Mouse (Mus musculus): Measurements from ENCODE around the gene Cacnb4.
A peak's percentile ranks its signal among the peaks of the same experiment; 100 is the strongest.

The Cacnb4 gene

DNA sequence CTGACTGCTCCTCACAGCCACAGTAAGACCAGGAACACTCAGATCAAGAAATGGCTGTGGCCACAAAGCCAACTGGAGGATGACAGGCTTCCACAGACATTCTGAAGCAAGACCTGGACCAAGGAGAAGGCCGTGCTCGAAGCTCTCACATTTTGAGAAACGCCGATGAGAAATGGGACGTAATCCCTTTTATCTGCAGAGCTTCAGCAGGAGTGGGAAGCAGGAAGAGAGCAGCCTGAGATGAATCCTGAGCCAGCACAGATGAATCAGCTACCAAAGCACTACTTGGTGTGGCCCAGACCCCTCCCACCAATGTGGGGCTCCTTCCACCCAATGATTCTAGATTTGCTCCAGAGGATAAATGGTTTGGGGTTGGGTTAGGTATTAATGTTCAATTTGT is 113.4 kb downstream of the Cacnb4 start:
- DNase-seq, result no peak

DNA sequence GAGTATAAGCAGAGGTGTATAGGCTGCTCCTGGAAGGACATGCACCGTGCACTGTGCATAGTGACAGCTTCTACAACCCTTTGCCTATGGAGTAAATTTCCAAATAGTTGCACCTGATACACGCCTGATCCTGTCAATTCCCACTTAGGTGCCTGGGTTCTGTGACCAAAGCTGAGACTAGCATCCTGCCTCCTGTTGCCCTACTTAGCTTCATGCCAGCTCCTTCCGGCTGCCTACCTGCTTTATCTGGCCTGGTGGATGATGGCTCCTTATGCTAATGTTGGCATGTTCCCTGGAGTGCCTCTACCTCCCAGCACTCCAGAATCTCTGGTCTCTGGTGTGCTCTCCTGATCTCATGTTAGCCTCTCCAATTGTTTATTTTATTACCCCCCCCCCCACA is 114.3 kb downstream of the Cacnb4 start:
- no peak for DNase-seq

DNA sequence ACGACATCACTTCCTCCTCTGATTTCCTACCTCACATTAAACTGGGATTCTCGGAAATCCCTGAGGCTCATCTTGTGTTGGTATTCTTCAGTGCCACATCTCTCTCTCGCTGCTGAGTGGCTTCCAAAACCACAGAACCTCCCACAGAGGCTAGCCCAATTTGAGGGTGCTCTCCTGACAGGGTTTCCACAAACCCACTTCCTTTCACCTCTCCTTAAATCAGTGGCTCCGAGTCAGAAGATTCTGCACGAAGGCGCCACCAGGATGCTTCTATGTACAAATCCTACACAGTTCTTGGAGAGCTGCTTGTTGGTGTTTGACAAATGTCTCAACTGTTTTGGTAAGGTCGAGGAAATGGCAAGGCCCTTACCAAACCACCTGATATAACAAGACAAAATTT is 115.5 kb downstream of the Cacnb4 start:
- no peak for DNase-seq

DNA sequence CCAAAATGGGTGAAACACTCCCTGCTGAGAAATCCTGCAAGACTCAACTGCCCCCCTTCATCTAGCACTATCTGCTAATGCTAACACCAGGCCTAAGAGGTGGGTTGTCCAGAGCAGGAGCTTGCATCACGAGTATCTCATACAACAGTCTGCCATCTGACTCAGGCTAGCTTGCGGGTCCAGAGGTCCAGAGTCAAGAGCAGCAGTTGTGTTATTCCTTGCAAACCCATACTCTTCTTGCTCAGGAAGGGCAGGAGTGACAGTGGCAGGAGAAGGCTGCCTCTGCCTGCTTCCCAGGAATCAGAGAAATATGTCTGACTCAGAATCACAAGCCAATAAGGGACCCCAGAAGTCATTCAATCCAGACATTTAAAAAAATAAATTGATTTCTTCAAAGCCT is 116.4 kb downstream of the Cacnb4 start:
- DNase-seq, result no peak

DNA sequence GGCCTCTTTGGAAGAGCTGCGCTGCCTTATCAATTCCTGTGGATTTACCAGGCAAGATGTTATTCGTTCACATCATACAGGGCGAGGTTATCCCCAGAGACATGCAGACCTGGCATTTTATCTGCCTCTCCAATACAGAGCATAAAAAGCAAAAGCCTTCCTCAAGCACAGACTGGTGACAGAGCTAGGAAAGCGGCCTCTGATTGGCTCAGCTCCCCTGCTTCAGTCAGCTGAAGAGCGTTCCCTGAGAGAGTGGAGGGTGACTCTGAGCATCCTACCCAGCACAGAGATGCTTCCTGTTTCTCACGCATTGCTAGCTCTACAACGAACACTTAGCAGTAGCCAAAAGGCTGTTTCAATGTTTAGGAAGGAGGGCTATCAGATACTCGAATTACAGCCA is 118.2 kb downstream of the Cacnb4 start:
- DNase-seq, result peak; percentile 53

DNA sequence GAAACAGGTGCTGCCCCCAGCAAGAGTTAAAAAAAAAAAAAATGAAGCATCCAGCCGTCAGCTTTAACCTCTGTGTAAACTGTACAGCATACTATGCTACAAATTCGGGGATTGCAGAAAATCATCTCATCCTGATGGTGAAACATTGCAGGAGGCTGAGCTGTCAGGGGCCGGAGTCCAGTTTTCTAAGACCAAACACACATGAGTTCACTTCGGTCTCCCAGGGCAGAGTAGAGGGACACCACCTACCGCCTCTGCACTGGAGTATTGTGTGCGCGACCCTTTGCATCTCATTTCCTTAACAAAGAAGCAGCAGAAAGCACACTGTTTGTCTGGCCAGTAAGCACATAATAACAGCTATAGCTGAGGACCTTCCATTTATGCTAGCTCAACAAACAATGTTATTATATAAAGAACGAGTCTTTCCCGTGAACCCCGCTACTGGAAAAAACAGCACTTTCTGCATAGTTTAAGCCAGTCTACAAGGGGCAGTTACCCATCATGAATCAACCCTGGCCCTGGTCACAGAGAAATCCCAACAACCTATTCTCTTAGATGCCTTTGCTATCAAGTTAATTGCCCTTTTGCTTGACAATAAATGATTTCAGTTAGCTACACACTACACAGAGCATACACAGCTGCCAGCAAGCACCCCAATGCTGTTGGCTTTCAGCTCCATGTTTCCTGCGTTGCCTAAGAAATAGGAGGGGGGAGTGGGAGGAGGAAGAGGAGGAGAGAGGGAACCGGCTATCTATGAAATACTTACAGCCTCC is 118.9 kb downstream of the Cacnb4 start:
- DNase-seq, result no peak

DNA sequence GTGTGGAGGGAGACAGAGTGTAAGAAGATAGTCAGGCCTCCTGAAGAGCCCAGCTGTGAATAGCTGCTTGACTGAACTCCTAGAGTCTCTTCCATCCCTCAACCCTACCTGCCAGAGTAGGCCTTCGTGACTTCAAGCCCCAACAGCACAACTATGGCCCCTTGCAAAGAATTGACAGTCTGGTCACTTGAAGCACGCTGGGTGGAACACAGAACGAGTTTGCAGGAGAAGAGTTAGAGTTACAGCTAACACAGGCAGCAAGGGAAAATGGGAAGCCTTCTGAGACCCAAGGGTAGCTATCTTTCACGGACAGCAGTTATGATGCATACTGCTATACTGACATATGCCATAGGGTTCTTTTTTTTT is 119.7 kb downstream of the Cacnb4 start:
- DNase-seq, result no peak

DNA sequence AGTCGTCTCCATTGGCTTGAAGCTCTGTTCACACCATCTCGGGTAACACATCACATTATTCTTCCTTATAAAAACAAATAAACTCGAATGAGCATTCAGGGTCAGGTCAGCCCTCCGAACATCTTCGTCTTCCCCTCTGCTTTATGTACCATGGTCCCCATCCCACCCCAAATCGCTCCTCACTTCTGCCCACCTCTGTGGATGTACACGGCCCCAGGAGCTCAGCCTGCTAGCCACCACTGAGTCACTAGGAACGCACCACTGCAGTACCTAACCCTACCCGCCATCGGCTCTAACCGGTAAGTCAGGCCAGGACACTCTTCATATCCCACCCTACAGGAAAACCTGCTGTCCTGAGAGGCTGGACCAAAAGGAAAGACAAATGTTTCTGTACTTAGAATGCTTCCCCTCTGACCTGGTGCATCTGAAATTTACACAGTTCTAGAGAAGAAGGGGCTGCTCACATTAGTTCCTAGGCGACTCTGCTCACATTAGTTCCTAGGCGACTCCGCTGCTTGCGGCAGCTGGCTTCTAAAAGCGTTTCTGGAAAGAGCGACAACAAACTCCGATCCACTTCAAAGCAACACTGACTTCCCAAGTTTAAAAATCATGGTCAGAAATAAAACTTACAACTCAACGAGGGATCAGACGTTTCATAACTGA is 120.2 kb downstream of the Cacnb4 start:
- DNase-seq, result no peak

DNA sequence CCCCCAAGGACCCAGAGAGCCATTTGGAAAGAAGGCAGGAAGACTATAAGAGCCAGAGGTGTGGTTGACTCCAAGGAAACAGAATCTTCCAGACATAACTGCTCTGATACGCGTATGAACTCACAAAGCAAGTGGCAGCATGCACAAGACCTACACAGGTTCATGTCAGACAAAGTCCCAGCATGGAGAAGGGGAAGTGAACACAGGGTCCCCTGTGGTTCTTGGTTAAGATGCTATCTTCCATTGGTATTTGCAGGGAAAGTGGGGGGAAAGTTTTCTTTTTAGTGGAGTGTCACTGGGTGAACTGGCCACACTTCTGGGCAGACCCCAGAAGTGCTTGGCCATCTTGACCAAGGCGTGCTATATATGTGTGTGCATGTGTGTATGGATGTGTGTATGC is 128.2 kb downstream of the Cacnb4 start:
- no peak for DNase-seq

DNA sequence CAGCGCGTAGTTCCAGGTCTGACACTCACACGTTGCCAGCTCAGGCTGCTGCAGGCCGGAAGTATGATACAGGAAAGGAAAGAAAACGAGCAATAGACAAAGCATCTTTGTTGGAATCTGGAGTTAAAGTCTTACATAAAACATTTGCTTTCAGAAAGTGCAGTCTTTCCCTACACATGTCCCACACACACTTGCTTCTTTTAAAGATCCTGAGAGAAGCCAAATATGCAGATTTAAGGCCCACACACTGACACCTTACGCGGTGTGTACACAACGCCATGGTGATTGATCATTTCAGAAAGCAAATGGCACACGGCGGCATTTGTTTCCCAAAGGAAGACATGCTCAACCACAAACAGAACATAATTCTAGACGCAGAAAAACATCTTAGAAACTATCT is 129.3 kb downstream of the Cacnb4 start:
- no peak for DNase-seq

DNA sequence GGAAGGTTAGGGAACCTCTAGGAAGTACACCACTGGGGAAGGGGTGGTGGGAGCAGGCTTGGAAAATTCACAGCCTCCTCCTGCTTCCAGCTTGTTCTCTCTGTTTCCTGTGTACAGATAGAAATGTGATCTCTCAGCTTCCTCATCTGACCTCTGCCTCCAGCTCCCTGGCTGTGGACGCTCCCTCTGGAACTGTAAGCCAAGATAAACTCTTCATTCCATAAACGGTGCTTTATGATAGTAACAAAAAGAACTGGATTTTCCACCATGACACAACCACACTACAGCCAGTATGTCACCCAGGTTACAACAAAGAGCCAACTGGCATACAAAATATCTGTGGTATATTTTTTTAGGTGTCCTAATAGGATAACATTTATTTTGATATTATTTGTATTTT is 132.1 kb downstream of the Cacnb4 start:
- no peak for DNase-seq

DNA sequence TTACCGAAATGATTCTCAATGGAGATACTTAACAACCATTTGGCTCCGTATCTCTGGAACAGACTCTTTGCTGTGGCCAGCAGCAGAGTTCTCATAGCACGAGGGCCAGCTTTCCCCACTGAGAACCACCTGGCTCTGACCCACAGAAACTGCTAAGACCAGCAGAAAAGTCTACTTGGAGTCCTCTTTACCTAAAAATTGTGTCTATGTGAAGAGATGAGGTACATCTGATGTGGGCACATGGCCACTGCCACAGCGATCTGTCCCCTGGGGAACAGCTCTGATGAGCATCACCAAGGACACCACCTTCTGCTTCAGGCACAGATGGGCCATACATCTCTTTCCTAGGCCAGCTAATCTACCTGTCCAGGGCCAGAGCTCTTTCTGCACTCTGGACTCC is 135.6 kb downstream of the Cacnb4 start:
- no peak for DNase-seq

DNA sequence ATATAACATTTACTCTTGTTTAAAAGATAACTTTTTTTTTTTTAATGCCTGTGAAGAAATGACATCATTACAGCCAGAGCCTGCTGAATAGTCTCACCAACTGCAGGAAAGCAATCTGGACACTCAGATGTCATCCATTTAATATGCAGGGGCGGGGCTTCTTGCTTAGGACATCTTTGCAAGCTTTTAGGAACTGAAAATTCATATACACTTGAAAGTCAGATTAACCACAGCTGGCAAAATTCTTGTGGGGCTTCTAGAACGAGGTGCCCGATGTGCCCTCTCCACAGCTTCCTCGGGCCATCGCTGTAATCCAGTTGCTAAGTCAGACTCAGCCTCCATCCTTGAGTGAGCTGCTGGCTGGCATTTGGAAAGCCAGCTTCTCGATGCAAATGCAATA is 137.3 kb downstream of the Cacnb4 start:
- no peak for DNase-seq

DNA sequence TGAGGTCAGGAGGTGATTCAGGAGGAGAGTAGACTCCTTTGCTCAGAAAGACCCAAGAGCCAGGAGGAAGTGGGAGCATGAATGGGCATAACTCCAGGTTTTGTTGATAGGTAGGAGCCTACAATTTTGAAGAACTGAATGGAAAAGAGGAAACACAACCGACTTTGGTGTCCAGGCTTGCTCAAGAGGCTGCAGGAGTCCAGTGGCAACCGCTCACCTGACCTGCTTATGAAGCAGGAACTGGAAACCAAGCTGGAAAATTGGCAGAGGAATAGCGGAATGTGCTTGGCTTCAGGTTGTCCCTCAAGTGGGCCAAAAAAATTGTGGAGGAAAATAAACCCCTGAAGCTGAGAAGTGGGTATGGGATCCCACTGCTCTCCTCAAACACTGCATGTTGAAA is 139.0 kb downstream of the Cacnb4 start:
- DNase-seq, result no peak

DNA sequence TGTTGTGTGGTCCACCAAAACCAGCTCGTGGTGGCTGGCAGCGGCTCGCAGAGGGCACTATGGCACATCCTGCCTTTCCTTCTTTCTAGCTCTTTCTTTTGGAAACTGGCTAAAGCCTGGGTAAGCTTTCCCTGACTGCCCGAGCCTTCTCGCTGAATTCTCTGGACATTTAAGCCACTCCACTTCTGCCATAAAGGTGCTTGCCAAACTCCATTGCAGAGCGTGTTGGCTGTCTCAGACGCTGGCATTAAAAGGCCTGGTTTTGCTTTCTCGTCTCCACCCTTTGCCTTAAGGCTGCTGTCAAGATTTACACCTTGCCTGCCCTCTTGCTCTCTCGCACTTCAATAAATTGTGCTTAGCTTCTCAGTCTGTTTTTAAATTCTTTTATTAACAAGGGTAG is 139.5 kb downstream of the Cacnb4 start:
- no peak for DNase-seq

DNA sequence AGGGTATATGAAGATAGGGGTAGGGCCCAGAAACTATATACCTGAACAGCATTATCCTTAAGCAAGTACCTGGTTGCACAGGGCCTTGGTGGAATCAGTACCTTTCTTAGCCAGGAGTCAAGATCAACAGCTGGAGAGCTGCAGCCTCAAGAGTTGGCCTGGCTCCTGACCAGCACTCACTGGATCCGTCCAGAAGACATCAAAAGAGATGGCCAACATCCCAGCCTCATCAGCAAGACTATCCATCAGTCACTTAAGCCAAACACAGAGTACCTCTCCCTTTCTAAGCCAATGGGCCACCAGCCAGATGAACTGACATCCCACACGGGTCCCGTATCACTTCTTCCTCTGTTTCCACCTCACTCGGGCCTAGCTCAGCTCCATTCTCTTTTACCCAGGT is 140.1 kb downstream of the Cacnb4 start:
- no peak for DNase-seq

DNA sequence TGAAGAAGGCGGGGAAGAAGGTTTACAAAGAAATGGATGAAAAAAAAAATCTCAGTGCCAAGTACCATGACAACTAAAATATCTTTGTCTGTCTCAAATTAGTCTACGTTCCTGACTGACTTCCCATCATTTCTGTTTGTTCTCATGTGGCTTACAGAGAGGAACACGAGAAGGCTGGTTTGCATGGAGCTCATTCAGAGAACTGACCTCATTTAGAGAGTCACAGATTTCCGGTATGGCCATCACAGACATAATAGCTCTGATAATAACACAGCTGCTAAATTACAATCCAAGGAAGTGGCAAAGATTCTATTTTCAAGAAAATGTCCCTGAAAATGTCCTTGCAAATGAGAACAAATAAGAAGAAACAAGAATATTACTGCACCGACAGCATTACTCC is 142.9 kb downstream of the Cacnb4 start:
- DNase-seq, result no peak

DNA sequence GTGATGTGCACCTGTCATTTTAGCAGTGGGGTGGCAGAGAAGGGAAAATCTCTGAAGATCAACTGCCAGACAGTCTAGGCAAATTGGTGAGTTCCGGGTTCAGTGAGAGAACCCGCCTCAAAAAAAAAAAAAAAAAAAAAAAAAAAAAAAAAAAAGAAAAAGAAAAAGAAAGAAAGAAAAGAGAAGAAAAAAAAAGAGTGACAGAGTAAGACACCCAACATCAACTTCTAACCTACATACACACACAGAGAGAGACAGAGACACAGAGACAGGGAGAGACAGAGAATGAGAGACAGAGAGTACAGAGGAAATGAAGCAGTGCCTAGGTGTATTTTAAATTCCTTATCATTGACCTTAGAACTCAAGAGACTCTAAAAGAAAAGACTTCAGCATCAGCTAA is 146.1 kb downstream of the Cacnb4 start:
- no peak for DNase-seq

DNA sequence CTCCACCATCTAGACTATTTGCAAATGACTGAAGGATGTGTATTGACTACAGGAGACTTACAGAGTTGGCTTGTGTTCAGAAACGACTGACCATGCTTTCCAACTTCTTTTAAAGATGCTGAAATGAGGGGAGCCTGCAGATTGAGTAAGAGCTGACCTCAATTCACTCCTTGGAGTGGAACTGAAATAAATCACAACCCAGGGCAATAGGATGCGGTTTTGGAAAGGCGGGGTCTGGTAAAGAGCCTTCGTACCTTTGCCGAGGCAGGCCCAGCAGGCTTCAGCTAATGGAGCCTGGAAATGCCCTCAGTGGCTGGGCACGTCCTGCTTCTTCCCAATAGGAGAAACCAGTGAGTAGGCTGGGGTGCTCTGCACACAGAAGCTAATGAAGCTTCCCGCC is 147.4 kb downstream of the Cacnb4 start:
- DNase-seq, result no peak

DNA sequence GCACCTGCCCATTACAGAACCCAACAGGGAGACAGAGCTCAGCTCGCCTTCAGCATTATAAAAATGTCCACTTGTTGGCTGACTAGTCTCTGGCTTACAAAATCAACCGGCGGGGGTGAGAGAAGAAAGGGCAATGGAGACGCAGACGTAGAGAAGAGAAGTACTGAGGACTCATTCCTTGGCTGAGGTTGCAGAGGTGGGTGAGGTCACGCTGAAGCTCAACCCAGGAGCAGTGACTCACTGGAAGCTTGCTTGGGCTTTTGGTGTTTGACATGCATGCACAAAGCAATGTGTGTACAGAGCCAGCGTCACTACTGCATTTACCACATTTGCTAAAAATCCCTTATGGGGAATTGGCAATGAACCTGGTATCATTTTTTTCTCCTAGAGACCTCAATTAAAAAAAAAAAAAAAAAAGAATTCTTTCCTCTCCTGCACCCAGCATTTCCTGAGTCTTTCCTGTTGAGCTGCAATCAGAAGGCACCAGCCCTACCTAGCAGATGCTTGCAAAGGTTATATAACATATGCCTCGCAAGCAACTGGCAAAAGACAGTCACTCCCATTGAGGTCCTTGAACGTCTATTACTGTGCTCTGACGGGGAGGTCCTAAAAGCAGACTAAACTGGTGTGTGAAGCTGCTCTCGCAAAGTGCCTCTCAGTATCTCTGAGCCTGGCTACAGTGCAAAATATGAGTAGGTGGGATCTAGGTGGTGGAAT is 150.6 kb downstream of the Cacnb4 start:
- DNase-seq, result no peak

DNA sequence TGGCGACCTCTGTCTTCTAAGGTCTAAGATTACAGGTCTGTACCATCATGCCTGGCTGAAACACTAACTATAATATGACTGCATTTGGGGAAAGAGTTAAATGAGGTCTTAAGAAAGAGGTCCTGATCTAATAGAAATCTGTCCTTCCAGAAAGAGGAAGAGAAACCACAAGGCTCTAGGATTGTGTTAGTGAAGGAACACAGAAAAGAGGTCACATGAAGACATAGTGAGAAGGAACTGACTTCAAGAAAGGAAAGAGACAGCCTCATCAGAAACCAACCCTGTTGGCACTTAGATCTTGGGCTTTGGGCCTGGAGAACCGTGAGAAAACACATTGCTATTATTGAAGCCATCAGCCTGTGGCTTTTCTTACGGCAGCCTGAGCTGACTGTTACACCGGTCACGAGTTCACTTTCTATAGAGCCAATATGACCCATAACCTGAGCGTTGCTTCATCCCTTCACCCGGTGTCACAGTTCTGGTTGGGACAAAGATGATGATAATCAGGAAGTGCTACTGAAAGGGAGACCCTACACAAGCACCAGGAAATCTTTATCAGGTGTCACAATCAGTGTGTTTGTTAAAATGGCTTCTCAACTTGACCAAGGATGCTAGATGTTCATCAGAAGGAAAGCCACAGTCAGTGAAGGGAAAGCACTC is 153.4 kb downstream of the Cacnb4 start:
- DNase-seq, result no peak

DNA sequence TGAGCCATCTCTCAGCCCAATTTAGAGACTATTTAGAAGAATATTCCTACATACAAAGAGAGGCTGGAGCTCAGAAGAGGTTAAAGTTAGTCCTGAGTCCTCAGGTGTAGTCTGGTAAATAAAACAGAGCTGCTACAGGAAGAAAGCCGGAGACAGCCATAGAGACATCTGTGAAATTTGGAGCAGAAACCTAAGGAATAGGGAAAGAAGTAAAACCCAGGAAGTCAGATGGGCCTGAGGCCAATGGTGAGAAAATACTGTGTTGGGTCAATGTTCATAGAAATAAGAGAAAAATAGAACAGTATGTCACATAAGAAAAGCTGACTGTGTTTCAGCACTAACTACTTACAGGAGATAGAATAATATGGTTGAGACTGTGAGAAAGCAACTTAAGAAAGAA is 155.6 kb downstream of the Cacnb4 start:
- no peak for DNase-seq

DNA sequence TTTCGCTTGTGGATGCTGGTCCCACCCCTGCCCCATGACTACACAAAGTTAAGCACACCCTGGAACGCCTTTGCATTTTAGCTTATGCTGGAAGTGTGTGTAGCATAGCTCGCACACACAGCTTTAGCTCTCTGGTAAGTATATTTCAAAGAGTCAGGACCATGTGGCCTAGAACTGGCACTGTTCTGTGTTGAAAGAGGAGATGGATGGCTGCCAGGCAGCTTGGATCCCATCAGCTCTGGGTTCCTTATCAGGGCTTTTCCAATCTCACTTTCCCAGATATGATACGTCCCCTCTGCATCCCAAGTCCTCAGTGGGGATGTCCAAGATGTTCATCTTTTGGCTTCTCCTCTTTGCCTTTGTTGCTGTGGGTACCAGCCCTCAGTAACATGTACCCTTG is 157.9 kb downstream of the Cacnb4 start:
- DNase-seq, result no peak

DNA sequence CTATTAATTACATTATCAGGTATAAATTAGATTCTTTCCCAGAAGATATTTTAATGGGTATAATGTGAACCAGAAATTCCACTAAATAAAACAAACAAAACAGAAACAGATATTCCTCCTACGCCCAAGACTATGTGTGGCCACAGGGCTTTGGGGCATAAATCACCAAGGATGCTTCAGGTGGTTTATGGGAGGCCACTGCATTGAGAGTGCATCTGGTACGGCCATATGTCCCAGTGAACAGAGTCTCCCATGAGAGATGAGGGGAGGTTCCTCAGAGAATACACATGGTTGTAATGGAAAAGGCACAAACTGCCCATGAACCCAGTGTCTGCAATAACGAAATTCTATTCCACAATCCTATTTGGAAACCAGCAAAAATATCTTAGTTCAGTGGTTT is 160.1 kb downstream of the Cacnb4 start:
- no peak for DNase-seq
